8 mouse cellular contexts compared by ENCODE assay signal in genomic region chr17:5841128-5841942, GRCm38 (mm10). TPM values are rescaled to one million over a fixed set of nuclear protein-coding genes. Genes with fewer than 3 reads are reported as not detected.
DNase-seq lines count a peak whose midpoint lies in the region; ATAC-seq and TF ChIP-seq lines count a peak whose summit lies in the region.

Gene Snx9, plus strand, starts transcription at chr17:5841329.

- no peak for TF ChIP-seq CTCF in cortical plate, adult 2 months (IDR thresholded peaks at IDR 0.05; ENCODE audit: extremely low read depth, insufficient read depth, low read length)

- peak within 1 kb of the TSS; percentile 95 for H3K27ac ChIP-seq in cortical plate, adult 2 months (ENCODE audit: insufficient read depth, low read length)

- H3K4me1 ChIP-seq in cortical plate, adult 2 months (ENCODE audit: control insufficient read depth, insufficient read depth, low read length) = no peaks in the 10 kb centered on the region; the same call in 1 of the 2 replicates

- intact Hi-C loops in left cerebral cortex, postnatal 25 days (cut with DNase I) = loop anchor here (5.0 kb wide), 1 partner anchor 86 kb away; no protein-coding TSS in a partner anchor

- ATAC-seq in inflammation-experienced regulatory T-cells, adult 6 months = peak; percentile 58
- ATAC-seq in megakaryocyte-erythroid progenitor cell, adult 5-6 weeks (replicated peaks; ENCODE audit: low FRiP score, low TSS enrichment, poor library complexity, severe bottlenecking) = peak; percentile 47

- TF ChIP-seq POLR2A in cortical plate, adult 2 months (IDR thresholded peaks at IDR 0.05; ENCODE audit: extremely low read depth, insufficient read depth, low read length) = no peak

- H3K4me3 ChIP-seq in cortical plate, adult 2 months (ENCODE audit: insufficient read depth, low read length) = peak within 1 kb of the TSS; percentile 52

- peak; percentile 72 for DNase-seq in ZHBTc4 (ENCODE audit: low read depth, low spot score)
- peak; percentile 81 for DNase-seq in gastrocnemius, postnatal 25 days
- peak; percentile 54 to 69 for DNase-seq in left cerebral cortex, postnatal 25 days (ENCODE audit: low spot score in 2 of 2)
- peak; percentile 19 to 25 for DNase-seq in right cerebral cortex, postnatal 36 days (ENCODE audit: low spot score in 2 of 2)
- DNase-seq in urinary bladder, postnatal 4 days (ENCODE audit: low spot score in 2 of 2) = peak; percentile 69 to 72

RNA-seq across cellular contexts. Expression of gene Snx9, which starts in this region (rescaled TPM):
- polyA plus RNA-seq in cortical plate, adult 2 months (2012; rRNA removed) = 12.4 and 13.1 TPM in 2 replicates
- total RNA-seq in gastrocnemius, postnatal 25 days (2021) = 10 to 100 TPM; 21.5 to 22.4 TPM
- 1 to 10 TPM; 2.1 to 2.6 (median 2.6) TPM for polyA plus RNA-seq in inflammation-experienced regulatory T-cells, adult 6 months (2017; shearing (Covaris generic))
- total RNA-seq in left cerebral cortex, postnatal 25 days (2021) = 10 to 100 TPM; 13.1 to 13.2 TPM
- 25.8 and 28.9 TPM in 2 replicates for total RNA-seq in megakaryocyte-erythroid progenitor cell, adult 5-6 weeks (2014; fragmentation: Nextera tagmentation)
- 16.5 and 20.0 TPM in 2 replicates for total RNA-seq in megakaryocyte-erythroid progenitor cell, adult 5-6 weeks (2017)

Comparison
In these comparisons a context has a peak if more than half of its experiments do, and no peak if none do; other contexts are left out.
1. Peak in every context shown above with its lines: DNase-seq, ATAC-seq, H3K4me3 ChIP-seq and H3K27ac ChIP-seq.
2. DNase-seq: peak in every context shown above with its lines; median percentile 81 in gastrocnemius, postnatal 25 days; 72 in ZHBTc4; 70 in urinary bladder, postnatal 4 days; 62 in left cerebral cortex, postnatal 25 days; 22 in right cerebral cortex, postnatal 36 days.